ENCODE assay signal across 9 mouse cellular contexts in genomic region chr3:79516099-79516920, GRCm38 (mm10). TPM values are rescaled to one million over a fixed set of nuclear protein-coding genes. Genes with fewer than 3 reads are reported as not detected.
DNase-seq lines count a peak whose midpoint lies in the region; ATAC-seq lines count a peak whose summit lies in the region.
"Had no signal": no experiment of that assay in that cellular context is flagged by ENCODE, and none has a peak within 500 bp of the region (broad histone marks: within the 10 kb centered on the region; RNA-seq: fewer than 3 reads in every experiment).

No protein-coding gene starts in this region.

- H3K4me1 ChIP-seq in brown adipose tissue, adult 24 weeks (ENCODE audit: control insufficient read depth, insufficient read depth, insufficient read length, low read length): peaks cover 15% of the 10 kb centered on the region
- peaks cover 51% of the 10 kb centered on the region for H3K4me1 ChIP-seq in liver, embryonic 13.5 days (replicated peaks)

- H3K27me3 ChIP-seq in liver, embryonic 13.5 days: no peaks in the 10 kb centered on the region
- H3K27me3 ChIP-seq: limb, embryonic 15.5 days had no signal

- H3K27ac ChIP-seq in brown adipose tissue, adult 24 weeks (replicated peaks; ENCODE audit: low read depth, low read length): peak overlapping the region; percentile 24
- no peak overlapping the region for H3K27ac ChIP-seq in liver, embryonic 13.5 days
- H3K27ac ChIP-seq: limb, embryonic 15.5 days had no signal

- peaks cover 49% of the 10 kb centered on the region for H3K36me3 ChIP-seq in liver, embryonic 13.5 days
- H3K36me3 ChIP-seq: limb, embryonic 15.5 days had no signal

- peak; percentile 30 for DNase-seq in kidney, postnatal 14 days
- no peak for DNase-seq in kidney, adult 8-10 months
- DNase-seq in heart, adult 18-20 months: peak; percentile 49 to 59
- DNase-seq in liver, embryonic 13.5 days: no peak
- no peak for DNase-seq in frontal cortex, postnatal 25 days (ENCODE audit: low spot score in 2 of 2)
- no peak for DNase-seq in layer of hippocampus, adult 9-11 months

- H3K4me3 ChIP-seq in brown adipose tissue, adult 24 weeks (ENCODE audit: insufficient read depth, low read depth, low read length): peak overlapping the region; percentile 13; the same call in 1 of the 2 replicates
- no peak overlapping the region for H3K4me3 ChIP-seq in liver, embryonic 13.5 days (replicated peaks)
- H3K4me3 ChIP-seq: limb, embryonic 15.5 days had no signal

- H3K9ac ChIP-seq in liver, embryonic 13.5 days: no peak overlapping the region
- H3K9ac ChIP-seq: limb, embryonic 15.5 days had no signal

- H3K9me3 ChIP-seq in liver, embryonic 13.5 days (replicated peaks): no peaks in the 10 kb centered on the region
- H3K9me3 ChIP-seq: limb, embryonic 15.5 days had no signal

- no peak overlapping the region for H3K4me2 ChIP-seq in liver, embryonic 13.5 days
- H3K4me2 ChIP-seq: limb, embryonic 15.5 days had no signal

- ATAC-seq in liver, embryonic 13.5 days (ENCODE audit: low read depth): peak; percentile 32; the same call in 1 of the 2 replicates
- no peak for ATAC-seq in monocyte, adult 5-6 weeks (replicated peaks; ENCODE audit: insufficient number of reproducible peaks, low FRiP score, low TSS enrichment, poor library complexity, severe bottlenecking)

- 61% methylated on average over 14 of the region's 14 CpGs for WGBS in liver, embryonic 13.5 days (ENCODE audit: insufficient replicate concordance)

RNA-seq across cellular contexts. Expression of gene Fnip2, which starts 51.3 kb away (rescaled TPM):
- 2.7 and 4.2 TPM in 2 replicates for polyA plus RNA-seq in brown adipose tissue, adult 24 weeks (2012; ENCODE audit: insufficient read depth, insufficient read length, missing spikeins)
- total RNA-seq in heart, adult 18-20 months (2021): 10 to 100 TPM; 24.7 to 24.8 TPM
- 3.5 and 3.8 TPM in 2 replicates for polyA plus RNA-seq in liver, embryonic 13.5 days (2015; fragmentation: Nextera tagmentation; extraction: Ambion mirVana)
- total RNA-seq in monocyte, adult 5-6 weeks (2017): 3.0 to 6.5 TPM (median 5.7 TPM) in 3 replicates

Comparison
In these comparisons a context has a peak if more than half of its experiments do, and no peak if none do; other contexts are left out.
1. DNase-seq: peak in kidney, postnatal 14 days (single experiment) and heart, adult 18-20 months (2 of 2); none in kidney, adult 8-10 months (0 of 2), liver, embryonic 13.5 days (single experiment), frontal cortex, postnatal 25 days (0 of 2) and layer of hippocampus, adult 9-11 months (single experiment).